Mouse (Mus musculus): Measurements from ENCODE around the gene Olfr1135.

The Olfr1135 gene

GRCm38 (mm10) chr2:87673564-87673963 lies at the start of gene Olfr1135:
Gene Olfr1135, minus strand, starts transcription at chr2:87673664.
- DNase-seq (ENCODE audit: low spot score) = no peak

- no peak for DNase-seq (ENCODE audit: low spot score)
Measured at GRCm38 (mm10) chr2:87713079-87713478, 39.6 kb upstream of the Olfr1135 start, which contains the start of gene Olfr1137. Gene Olfr1137, minus strand, starts transcription at chr2:87713179.

DNA sequence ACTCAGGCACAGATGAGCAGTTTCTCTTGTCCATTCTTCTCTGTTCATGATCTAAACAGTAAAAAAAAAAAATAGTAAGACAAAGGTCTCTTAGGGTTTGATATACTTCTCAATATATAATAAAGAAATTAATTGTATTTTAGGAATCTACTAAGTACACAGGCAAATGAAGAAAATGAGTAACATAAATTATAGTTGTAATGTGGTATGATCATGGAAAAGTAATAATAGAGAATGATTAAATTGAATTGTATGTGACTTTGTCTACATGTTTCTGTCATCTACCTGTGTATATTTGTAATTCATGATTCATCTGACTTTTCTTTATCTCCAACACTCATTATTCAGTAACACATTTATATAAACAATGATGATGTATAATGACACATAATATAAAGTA lies 20.4 kb upstream of the Olfr1135 start, which contains the start of gene Olfr1136:
Gene Olfr1136, minus strand, starts transcription at position 101 of the 400 bp plus-strand sequence.
- no peak for DNase-seq (ENCODE audit: low spot score)

GRCm38 (mm10) chr2:87658360-87658759 lies 15.1 kb downstream of the Olfr1135 start, which contains the start of gene Olfr1134:
Gene Olfr1134, minus strand, starts transcription at chr2:87658460.
- DNase-seq (ENCODE audit: low spot score) = no peak

DNA sequence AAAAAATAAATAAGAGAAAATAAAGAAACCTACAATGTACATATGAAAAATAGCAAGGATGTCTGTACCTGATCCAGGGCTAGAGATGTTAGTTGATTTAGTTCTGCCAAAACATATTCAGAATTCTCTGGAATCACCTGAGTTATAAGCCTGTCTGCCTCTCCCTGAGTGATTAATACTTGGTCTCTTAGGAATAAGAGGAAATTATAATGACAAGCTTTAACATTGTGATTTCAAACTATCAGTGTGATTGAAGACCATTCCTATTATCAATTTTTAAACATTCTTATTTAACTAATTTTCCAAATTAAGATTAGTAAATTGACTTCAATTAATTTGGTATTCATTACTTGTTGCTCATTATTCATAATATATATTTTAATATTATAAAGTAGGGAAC lies 26.2 kb downstream of the Olfr1135 start, which contains the start of gene Olfr1133:
Gene Olfr1133, minus strand, starts transcription at position 101 of the 400 bp plus-strand sequence.
- DNase-seq (ENCODE audit: low spot score) = no peak

- no peak for DNase-seq (ENCODE audit: low spot score)
Measured at GRCm38 (mm10) chr2:87642441-87642840, 31.0 kb downstream of the Olfr1135 start.

DNA sequence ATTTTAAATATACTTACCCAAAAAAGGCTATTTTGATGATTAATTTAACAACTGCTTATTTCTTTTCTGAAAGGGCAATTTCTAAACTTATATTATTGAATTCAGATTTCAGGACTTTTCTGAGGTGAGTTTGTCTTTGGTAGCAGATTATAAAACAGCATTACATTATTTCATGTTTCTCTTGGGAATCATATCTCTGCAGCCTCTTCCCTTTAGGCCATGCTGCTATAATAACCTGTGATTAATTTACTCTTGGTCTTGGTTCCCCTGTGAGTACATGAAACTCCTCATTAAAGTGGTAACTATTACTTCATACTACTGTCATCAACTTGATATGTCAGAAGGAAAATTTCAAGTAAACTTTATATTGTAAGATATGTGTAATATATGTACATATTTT lies 36.0 kb downstream of the Olfr1135 start, which contains the start of gene Olfr1132:
Gene Olfr1132, minus strand, starts transcription at position 101 of the 400 bp plus-strand sequence.
- no peak for DNase-seq (ENCODE audit: low spot score)

- DNase-seq (ENCODE audit: low spot score) = no peak
Measured at GRCm38 (mm10) chr2:87626804-87627203, 46.7 kb downstream of the Olfr1135 start, which contains the start of gene Olfr1131. Gene Olfr1131, plus strand, starts transcription at chr2:87627104.

All from ovary, postnatal 14 days (tissue).